Mouse (Mus musculus) gastrocnemius, adult 8-10 months (tissue): ENCODE data around the gene Gm8108. TPM values are rescaled to one million over a fixed set of nuclear protein-coding genes. Genes with fewer than 3 reads are reported as not detected.
A peak's percentile ranks its signal among the peaks of the same experiment; 100 is the strongest.
"Not testable (repeated sequence)": the region's sequence is repeated elsewhere in the genome, so short reads cannot be mapped to it uniquely, and the experiment has no call there.

Experiments
- DNase-seq, 2 experiments: peaks; one replicate each; pipeline ENCODE4 v3.0.0; 2022; ENCODE audit warnings: low spot score in 2 of 2
- total RNA-seq, 4 experiments: library from RNA; stranded (reverse); gene quantifications; 2 replicates each; pipeline ENCODE4 v1.2.4; 2022

Gm8108 gene
- under 1 TPM in 2 of 4 experiments, not detected in 2; 0.24 to 0.34 TPM for total RNA-seq

DNA sequence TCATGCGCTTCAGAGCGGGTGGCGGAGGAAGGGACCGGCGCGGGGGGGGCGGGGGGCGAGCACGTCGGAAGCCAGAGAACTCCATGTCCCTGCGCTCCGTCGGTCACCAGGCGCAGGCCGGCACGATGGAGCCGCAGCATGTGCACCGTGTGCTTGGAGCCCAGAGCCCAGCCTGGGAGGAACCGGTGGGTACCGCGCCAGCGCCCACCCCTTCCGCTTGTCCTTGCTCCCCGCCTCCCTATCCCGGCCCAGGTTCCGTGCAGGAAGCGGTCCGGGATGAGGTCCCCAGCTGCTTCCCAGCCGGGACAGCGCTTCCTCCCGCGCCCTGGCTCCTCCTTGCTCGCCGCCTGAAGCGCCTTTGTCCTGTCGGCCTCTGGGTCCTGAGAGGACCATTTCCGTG lies at the start of gene Gm8108:
Gene Gm8108, plus strand, starts transcription at position 101 of the 400 bp plus-strand sequence.
- DNase-seq: peak in 1 of 2 experiments; percentile 2

DNA sequence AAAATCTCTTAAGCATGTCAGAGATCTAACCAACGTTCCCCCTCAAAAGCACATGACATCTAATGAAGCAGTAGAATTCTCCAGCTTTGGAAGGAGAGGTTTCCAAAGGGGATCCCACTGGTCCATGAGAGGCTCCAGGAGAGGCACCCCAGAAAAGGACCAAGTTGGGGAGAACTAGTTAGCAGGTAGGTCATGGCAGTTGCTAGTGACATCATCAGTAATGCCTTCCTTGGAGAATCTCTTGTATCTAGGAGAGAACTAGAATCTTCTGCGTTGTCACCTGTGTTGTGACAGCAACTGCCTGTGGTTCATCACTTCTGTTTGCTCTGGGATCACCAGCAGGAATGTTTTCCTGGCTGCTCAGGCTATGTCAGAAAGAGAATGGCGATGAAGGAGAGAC lies 26.5 kb upstream of the Gm8108 start, which contains the start of gene Gm3115:
Gene Gm3115, plus strand, starts transcription at position 301 of the 400 bp plus-strand sequence.
- not testable (repeated sequence) for DNase-seq

DNA sequence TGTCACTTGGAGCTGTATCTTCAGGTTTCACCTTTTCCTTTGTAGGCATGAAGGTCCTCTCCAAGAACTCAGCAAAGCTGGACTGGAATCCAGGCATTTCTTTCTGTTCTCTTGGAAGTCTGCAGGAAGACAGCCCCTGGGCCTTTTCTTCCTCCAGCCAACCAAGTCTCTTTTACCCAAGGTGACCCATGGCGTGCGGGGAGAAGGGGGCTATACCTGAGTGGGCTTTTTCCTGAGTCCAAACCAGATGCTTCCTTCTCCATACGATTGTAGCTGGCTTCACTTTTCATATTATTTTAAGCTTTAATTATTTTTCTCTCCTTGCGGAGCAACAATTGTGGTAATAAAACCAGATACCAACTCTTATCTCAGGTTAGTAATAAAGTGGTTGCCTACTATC lies 31.3 kb downstream of the Gm8108 start:
- not testable (repeated sequence) for DNase-seq

DNA sequence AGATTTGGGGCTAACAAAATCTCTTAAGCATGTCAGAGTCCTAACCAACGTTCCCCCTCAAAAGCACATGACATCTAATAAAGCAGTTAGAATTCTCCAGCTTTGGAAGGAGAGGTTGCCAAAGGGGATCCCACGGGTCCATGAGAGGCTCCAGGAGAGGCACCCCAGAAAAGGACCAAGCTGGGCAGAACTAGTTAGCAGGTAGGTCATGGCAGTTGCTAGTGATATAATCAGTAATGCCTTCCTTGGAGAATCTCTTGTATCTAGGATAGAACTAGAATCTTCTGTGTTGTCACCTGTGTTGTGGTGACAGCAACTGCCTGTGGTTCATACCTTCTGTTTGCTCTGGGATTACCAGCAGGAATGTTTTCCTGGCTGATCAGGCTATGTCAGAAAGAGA lies 54.4 kb downstream of the Gm8108 start, which contains the start of gene Gm3127:
Gene Gm3127, plus strand, starts transcription at position 301 of the 400 bp plus-strand sequence.
- not testable (repeated sequence) for DNase-seq

DNA sequence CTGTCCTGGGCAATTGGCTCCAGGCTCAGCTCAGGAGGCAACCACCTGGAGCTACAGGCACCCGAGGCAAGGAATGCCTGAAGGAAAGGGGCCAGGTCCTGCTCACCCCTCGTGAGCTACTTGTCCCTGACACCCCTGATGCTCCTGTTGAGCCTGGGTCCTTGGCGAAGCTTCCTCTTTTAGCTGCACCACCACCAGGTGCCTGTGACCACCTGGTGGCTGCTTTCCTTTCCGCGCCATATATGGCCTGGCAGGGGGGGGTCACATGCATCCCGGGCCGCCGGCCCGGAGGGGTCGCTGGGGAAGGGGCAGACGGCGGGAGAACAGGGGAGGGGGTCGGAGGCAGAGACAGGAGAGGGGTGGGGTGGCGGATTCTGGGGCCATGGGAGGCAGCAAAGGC lies 71.7 kb downstream of the Gm8108 start:
- DNase-seq: not testable (repeated sequence)

Other genes starting within 250 kb of the Gm8108 start
- gene Gm2916, start 226.4 kb upstream of the Gm8108 start, total RNA-seq: not detected
- not detected for gene Gm3029, start 178.8 kb upstream of the Gm8108 start, total RNA-seq
- not detected for gene Gm3095, start 147.0 kb upstream of the Gm8108 start, total RNA-seq
- gene Gm3099, start 112.1 kb upstream of the Gm8108 start, total RNA-seq: not detected
- under 1 TPM in 1 of 4 experiments, not detected in 3; 0.38 TPM for gene Gm5796, start 86.6 kb upstream of the Gm8108 start, total RNA-seq
- gene Gm3115, start 26.4 kb upstream of the Gm8108 start, total RNA-seq: not detected
- not detected for gene Gm3127, start 54.5 kb downstream of the Gm8108 start, total RNA-seq
- gene Gm2974, start 72.0 kb downstream of the Gm8108 start, total RNA-seq: not detected
- not detected for gene Gm3138, start 139.1 kb downstream of the Gm8108 start, total RNA-seq
- not detected for gene Gm3149, start 206.8 kb downstream of the Gm8108 start, total RNA-seq
- not detected for gene 2610042L04Rik, start 224.2 kb downstream of the Gm8108 start, total RNA-seq